Mouse (Mus musculus) megakaryocyte progenitor cell, adult 5-6 weeks (primary cell): ENCODE results near the gene Zfp746. TPM values are rescaled to one million over a fixed set of nuclear protein-coding genes. Genes with fewer than 3 reads are reported as not detected.
A peak's percentile ranks its signal among the peaks of the same experiment; 100 is the strongest.

ENCODE experiments used
- ATAC-seq: replicated peaks from 2 replicates; pipeline ENCODE4 v1.8.0; 2016; ENCODE audit warnings: mild to moderate bottlenecking, moderate TSS enrichment, inconsistent platforms; ENCODE audit not compliant: poor library complexity
- total RNA-seq, 2 experiments: library from RNA; stranded (forward) in 1 of 2; stranded (reverse) in 1 of 2; fragments of 157-497, 149-512 nt in 1 of 2; fragments of 200-1000 nt in 1 of 2; gene quantifications; 2 replicates each; pipeline versions ENCODE4 v1.2.3 to v1.2.4; 2015 to 2017

Gene Zfp746
- total RNA-seq (2015) (23.2 and 25.1 TPM in 2 replicates), total RNA-seq (2017) (20.9 and 21.4 TPM in 2 replicates)

DNA sequence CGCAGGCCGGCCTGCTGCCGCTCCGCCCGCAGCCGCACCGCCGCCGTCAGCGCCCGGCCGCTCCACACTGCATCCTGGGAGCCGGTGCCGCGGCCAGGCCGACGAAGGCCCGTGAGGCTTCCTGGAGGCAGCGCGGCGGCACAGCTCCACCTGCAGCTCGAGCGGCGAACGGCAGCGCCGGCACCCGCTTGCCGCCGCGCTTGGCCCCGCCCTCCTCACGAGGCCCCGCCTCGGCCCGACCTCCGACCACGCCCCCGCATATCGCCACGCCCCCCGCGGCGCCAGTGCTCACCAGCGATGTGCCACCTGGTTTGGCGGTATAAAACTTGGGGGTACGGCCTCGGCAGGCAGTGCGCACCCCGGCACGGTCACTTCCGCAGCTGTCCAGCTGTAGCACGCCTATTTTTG lies at the start of gene Zfp746:
Zfp746 (minus strand) TSS at position 123 of the 408 bp plus-strand sequence.
- peak; percentile 84 for ATAC-seq

- peak; percentile 92 for ATAC-seq
Measured at GRCm38 (mm10) chr6:48121092-48121491, 34.7 kb upstream of the Zfp746 start.

DNA sequence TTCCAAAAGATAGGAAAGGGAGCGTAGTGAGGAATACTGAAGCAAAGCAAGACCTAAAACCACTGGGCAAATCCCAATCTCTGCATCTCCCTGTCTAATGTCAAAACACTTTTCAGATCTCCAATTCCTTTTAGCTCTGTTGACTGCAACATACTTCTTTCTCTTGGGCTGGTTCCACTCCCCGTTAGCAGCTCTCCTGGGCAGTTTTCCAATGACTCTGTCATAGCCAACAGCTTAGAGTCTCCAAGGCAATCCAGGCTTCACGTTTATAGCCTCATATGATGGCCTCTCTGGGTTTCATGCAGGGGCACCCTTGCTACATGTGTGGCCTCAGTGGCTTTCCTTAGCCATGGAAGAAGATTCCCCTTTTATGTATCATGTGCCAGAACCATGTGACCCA lies 29.6 kb upstream of the Zfp746 start:
- ATAC-seq, result no peak

GRCm38 (mm10) chr6:48086957-48087715 lies 743 bp upstream of the Zfp746 start:
- ATAC-seq, result peak; percentile 18; the same call in 1 of the 2 replicates

DNA sequence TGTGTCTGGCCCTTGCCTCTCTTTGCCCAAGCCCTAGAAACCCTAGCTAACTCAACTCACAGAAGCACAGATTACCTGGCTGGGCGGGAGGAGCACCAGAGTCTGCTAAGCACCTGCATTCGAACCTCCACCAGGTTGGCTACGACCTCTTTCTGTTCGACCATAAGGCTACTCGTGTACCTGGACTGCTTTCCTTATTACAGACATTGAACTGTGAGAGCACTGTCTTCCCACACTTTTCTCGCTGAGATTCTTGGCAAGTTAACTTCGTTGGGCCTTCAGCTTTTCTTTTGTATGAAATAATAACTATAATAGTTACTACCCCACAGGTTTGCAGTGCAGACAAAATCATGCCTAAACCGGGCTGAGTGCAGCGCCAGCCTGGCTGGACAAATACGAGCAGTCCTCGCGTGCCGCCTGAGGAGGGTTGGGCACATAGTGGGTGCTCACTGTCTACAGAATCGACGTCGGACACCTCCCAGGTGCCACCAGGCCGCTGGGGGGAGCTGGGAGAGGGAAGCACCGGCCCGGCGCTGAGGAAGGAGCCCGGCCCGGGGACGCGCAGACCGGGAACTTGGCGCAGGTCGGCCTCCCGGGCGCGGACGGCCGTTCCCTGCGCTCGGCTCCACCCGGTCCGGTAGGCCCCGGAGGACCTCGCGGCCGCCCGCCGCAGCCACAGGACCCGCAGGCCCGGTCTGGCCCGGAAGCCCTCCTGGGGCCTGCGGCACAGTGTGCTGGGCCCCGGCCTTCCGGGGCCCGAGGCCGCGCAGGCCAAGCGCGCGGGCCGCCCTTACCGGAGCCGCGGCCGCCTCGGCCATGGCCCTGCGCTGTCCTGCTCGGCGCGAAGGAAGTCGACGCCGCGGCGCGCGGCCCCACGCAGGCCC lies 630 bp downstream of the Zfp746 start:
- ATAC-seq, result peak; percentile 54

- ATAC-seq, result peak; percentile 42
Measured at GRCm38 (mm10) chr6:48083733-48084191, 2.6 kb downstream of the Zfp746 start.

GRCm38 (mm10) chr6:48081952-48082351 lies 4.4 kb downstream of the Zfp746 start:
- no peak for ATAC-seq

DNA sequence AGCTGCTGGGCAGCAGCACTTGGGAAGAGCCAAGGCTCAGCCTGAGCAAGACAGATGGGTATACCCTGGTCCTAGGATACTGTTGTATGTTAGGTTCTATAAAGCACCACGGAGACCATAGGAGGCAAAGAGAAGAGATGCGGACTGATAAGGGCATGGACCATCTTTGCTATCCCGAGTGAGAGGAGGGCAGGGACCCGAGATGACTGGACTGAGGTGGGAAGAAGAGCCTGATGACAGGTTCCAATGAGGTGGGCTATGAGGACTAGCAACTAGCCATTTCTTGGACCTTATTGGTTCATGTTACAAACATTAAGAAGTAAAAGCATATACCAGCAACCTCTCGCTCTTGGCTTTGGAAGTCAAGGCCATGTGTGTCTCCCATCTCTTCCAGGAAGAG lies 5.4 kb downstream of the Zfp746 start:
- no peak for ATAC-seq

- ATAC-seq, result peak; percentile 97
Measured at GRCm38 (mm10) chr6:48073316-48073715, 13.1 kb downstream of the Zfp746 start.

GRCm38 (mm10) chr6:48067492-48067891 lies 18.9 kb downstream of the Zfp746 start:
- ATAC-seq, result no peak

DNA sequence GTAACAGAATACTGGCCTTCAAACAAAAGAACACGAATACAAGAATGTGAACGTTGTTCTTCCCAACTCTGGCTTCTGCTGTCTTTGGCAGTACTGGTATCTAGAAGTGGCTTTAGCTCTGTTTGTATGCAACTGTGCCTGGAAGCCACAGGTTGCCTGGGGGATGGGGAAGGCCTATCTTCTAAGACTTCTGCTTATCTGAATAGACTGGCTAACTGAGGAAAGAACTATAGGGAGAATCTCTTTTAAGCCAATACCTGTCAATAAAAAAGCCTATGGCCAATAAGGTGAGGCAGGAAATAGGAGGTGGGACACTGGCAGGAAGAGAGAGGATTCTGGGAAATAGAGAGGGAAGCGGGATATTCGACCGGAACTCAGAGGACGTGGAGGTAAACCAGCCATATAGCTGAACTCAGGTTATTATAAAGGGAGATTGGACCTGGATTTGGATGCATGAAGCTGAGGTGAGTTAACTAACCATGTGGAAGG lies 20.8 kb downstream of the Zfp746 start:
- 0 out of 2 replicates have a peak, but pooled peaks have one; percentile 34 for ATAC-seq

GRCm38 (mm10) chr6:48064451-48064850 lies 21.9 kb downstream of the Zfp746 start:
- no peak for ATAC-seq

DNA sequence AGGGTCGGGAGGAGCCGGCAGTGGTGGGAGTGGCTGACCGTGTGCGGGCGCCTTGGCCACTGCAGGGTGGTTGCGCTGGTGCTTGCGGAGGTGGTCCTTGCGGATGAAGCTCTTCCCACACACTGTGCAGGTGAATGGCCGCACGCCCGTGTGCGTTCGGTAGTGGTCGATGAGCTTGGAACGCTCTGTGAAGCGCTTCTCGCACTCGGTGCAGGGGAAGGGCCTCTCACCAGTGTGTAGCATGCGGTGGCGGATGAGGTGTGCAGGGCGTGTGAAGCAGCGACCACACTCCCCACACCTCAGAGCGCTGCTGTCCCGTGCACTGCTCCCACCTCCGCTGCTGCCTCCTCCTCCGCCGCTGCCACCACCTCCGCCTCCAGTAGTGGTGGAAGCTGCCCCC lies 22.5 kb downstream of the Zfp746 start:
- ATAC-seq, result no peak

DNA sequence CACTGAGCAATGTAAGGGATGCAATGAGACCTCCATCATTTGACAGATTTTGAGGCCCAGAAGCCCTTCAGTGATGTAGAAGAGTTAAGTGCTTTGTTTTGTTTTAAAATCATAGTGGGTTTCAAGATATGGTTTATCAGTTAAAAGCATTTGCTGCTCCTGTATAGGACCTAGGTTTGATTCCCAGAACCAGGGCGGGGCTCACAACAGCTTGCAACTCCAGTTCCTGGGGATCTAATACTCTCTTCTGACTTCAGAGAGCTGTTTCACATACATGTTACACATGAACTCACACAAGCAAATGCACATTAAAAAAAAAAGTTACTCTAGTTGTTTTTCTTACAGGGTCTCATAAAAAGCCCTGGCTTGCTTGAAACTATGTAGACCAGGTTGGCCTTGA lies 25.5 kb downstream of the Zfp746 start:
- ATAC-seq, result peak; percentile 29; the same call in 1 of the 2 replicates

- no peak for ATAC-seq
Measured at GRCm38 (mm10) chr6:48060421-48060820, 26.0 kb downstream of the Zfp746 start.

GRCm38 (mm10) chr6:48052136-48052535 lies 34.3 kb downstream of the Zfp746 start:
- ATAC-seq, result no peak

DNA sequence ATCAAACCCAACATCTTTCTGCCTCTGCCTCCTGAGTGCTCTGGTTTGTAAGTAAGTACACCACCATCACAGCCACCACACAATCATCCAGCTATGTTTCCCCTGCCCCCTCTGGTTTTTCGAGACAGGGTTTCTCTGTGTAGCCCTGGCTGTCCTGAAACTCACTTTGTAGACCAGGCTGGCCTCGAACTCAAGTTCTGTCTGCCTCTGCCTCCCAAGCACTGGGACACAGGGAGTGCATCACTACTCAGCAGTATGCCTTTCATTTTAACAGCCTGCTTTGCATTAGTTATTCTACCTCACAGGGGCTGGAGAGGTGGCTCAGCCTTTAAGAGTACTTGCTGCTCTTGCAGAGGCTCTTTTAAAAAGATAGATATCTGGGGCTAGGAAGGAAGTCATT lies 34.7 kb downstream of the Zfp746 start:
- no peak for ATAC-seq

- peak; percentile 35; the same call in 1 of the 2 replicates for ATAC-seq
Measured at GRCm38 (mm10) chr6:48049273-48050065, 36.9 kb downstream of the Zfp746 start.

DNA sequence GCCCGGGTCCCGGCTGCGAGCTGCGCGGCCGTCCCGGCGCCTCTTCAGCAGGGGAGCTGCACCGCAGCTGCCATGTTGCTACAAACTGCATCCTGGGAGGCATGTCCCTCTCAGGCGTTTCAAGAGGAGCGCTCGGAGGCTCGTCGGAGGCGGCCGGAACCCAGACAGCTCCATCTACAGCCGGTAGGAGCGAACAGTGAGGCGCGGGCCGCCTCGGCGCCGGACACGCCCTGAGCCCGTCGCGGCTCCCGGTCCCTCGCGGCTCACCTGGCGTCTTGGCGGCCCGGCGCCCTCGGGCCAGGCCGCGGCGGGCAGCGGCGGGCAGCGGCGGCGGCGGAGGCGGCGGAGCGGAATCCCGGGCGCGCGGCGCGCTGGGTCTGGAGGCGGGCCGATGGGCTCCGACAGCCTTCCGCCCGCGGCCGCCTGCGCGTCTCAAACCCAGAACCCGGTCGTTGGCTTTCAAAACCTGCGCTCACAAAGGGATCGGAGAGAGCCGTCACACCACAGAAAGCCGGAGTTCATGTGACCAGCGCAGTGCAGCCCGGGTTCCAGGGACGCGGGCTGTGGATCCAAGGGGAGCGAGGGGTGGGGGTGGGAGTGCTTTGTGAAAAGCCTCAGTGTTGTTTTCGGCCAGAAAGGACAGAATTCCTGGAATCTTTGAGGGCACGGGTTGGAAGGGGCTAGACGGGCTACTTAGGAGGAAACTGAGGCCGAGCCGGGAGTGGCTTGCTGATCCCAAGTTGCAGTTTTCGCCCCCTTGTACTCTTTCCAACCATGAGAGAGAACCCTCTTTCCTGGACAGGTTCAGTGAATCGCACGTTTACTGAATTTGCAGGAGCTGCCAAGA lies 37.7 kb downstream of the Zfp746 start, which contains the start of gene Zfp777:
Zfp777 (minus strand) TSS at position 486 of the 847 bp plus-strand sequence.
- peak; percentile 77 for ATAC-seq
